In genomic region chr16:16921021-16921435, GRCm38 (mm10) we compare ENCODE assay signal across 10 mouse cellular contexts. TPM values are rescaled to one million over a fixed set of nuclear protein-coding genes. Genes with fewer than 3 reads are reported as not detected.
DNase-seq lines count a peak whose midpoint lies in the region; ATAC-seq and TF ChIP-seq lines count a peak whose summit lies in the region.
"Had no signal": no experiment of that assay in that cellular context is flagged by ENCODE, and none has a peak within 500 bp of the region (broad histone marks: within the 10 kb centered on the region; RNA-seq: fewer than 3 reads in every experiment).

No protein-coding gene starts in this region.

- in situ Hi-C loops in ES-E14 (cut with MboI; ENCODE audit: low sequenced_read_pairs in 2 of 2, unreplicated experiment in 2 of 2), result no loop called here

- peaks cover 1 to 6% of the 10 kb centered on the region in 2 experiments; a peak in 1 of 4 replicates for H3K4me1 ChIP-seq in ES-E14 (ENCODE audit: control insufficient read depth in 2 of 2, insufficient read depth in 2 of 2, low read length in 2 of 2, poor library complexity in 1 of 2)
- no peaks in the 10 kb centered on the region for H3K4me1 ChIP-seq in heart, embryonic 16.5 days (ENCODE audit: control insufficient read depth, insufficient read depth, low read length)

- H3K4me2 ChIP-seq in heart, embryonic 16.5 days (ENCODE audit: low read depth, low read length), result no peak overlapping the region

- no peaks in the 10 kb centered on the region for H3K9me3 ChIP-seq in ES-E14 (ENCODE audit: control insufficient read depth, insufficient read depth, low read depth, low read length)
- no peaks in the 10 kb centered on the region for H3K9me3 ChIP-seq in heart, embryonic 16.5 days (replicated peaks; ENCODE audit: control insufficient read depth, low read length)

- peaks cover 69% of the 10 kb centered on the region for H3K36me3 ChIP-seq in ES-E14 (ENCODE audit: control insufficient read depth, insufficient read depth, low read length, poor library complexity, severe bottlenecking)
- H3K36me3 ChIP-seq in heart, embryonic 16.5 days (ENCODE audit: control insufficient read depth, insufficient read depth), result peaks cover 48% of the 10 kb centered on the region

- peak; percentile 65 for DNase-seq in layer of hippocampus, adult 11-12 months (ENCODE audit: low spot score)
- no peak for DNase-seq in layer of hippocampus, postnatal 25 days (ENCODE audit: extremely low spot score in 1 of 2, low spot score in 1 of 2)
- DNase-seq in ES-E14 (ENCODE audit: low read depth, low spot score), result no peak
- peak; percentile 23 for DNase-seq in brain, embryonic 14.5 days (ENCODE audit: low read depth)
- peak; percentile 31 for DNase-seq in lung, postnatal 14 days
- no peak for DNase-seq in spleen, postnatal 4 days (ENCODE audit: low spot score in 2 of 2)

- 0 out of 2 replicates have a peak, but pooled peaks have one; percentile 28 for ATAC-seq in heart, embryonic 16.5 days (replicated peaks; ENCODE audit: extremely low read depth, insufficient read depth, low FRiP score)
- ATAC-seq in inflammation-experienced regulatory T-cells, adult 6 months, result no peak

- H3K4me3 ChIP-seq in ES-E14 (ENCODE audit: insufficient read depth in 1 of 2, low read depth in 1 of 2, low read length in 2 of 2, poor library complexity in 1 of 2, severe bottlenecking in 1 of 2), result no peak overlapping the region
- H3K4me3 ChIP-seq in heart, embryonic 16.5 days (ENCODE audit: low read length), result no peak overlapping the region

- TF ChIP-seq CTCF in brain, embryonic 14.5 days (IDR thresholded peaks at IDR 0.05; ENCODE audit: borderline replicate concordance, extremely low read depth, insufficient read depth, insufficient read length), result peak; percentile 45; the same call in 1 of the 2 replicates

- H3K27me3 ChIP-seq in heart, embryonic 16.5 days (ENCODE audit: control insufficient read depth, insufficient read depth, low read length), result no peaks in the 10 kb centered on the region

- 59% methylated on average over 3 of the region's 3 CpGs for WGBS in heart, embryonic 16.5 days

- TF ChIP-seq POLR2A in brain, embryonic 14.5 days (IDR thresholded peaks at IDR 0.05; ENCODE audit: borderline replicate concordance, extremely low read depth, insufficient read depth, insufficient read length, poor library complexity, severe bottlenecking), result no peak

- no peak overlapping the region for H3K27ac ChIP-seq in ES-E14 (ENCODE audit: insufficient read depth, low read depth, low read length, poor library complexity, severe bottlenecking)
- H3K27ac ChIP-seq in heart, embryonic 16.5 days (ENCODE audit: low read length), result no peak overlapping the region

- H3K9ac ChIP-seq in ES-E14 (ENCODE audit: insufficient read depth, low read depth, low read length, poor library complexity, severe bottlenecking), result no peak overlapping the region
- H3K9ac ChIP-seq in heart, embryonic 16.5 days (ENCODE audit: low read length), result no peak overlapping the region

TF ChIP-seq in ES-E14, 5 proteins besides CTCF, POLR2A, EP300 and RAD21:
- no peak for TF ChIP-seq HCFC1 (IDR thresholded peaks at IDR 0.05; ENCODE audit: borderline replicate concordance, insufficient read depth, low read length)
- no peak for TF ChIP-seq ZNF384 (IDR thresholded peaks at IDR 0.05; ENCODE audit: low read depth, low read length)
- TF ChIP-seq CHD2 (IDR thresholded peaks at IDR 0.05; ENCODE audit: low read depth, low read length), result no peak
- no peak for TF ChIP-seq ZC3H11A (IDR thresholded peaks at IDR 0.05; ENCODE audit: borderline replicate concordance, low read depth, low read length)
- peak; percentile 97 for TF ChIP-seq MAFK (IDR thresholded peaks at IDR 0.05; ENCODE audit: insufficient read depth, low read depth, low read length)

RNA-seq across cellular contexts. Expression of gene Ppm1f, which starts 24.8 kb away (rescaled TPM):
- total RNA-seq in layer of hippocampus, postnatal 25 days (2021), result 10 to 100 TPM; 43.2 to 44.0 TPM
- total RNA-seq in ES-E14 (2012; rRNA removed), result 32.8 and 38.2 TPM in 2 replicates
- 28.0 and 31.7 TPM in 2 replicates for polyA plus RNA-seq in brain, embryonic 14.5 days (2012; rRNA removed)
- 25.8 and 28.5 TPM in 2 replicates for polyA plus RNA-seq in heart, embryonic 16.5 days (2015; fragmentation: Nextera tagmentation; extraction: Ambion mirVana)
- polyA plus RNA-seq in inflammation-experienced regulatory T-cells, adult 6 months (2017; shearing (Covaris generic)), result 10 to 100 TPM; 11.1 to 13.0 (median 11.7) TPM

RNA-seq across cellular contexts. Expression of gene Vpreb1, which starts 50.4 kb away (rescaled TPM):
- total RNA-seq in layer of hippocampus, postnatal 25 days (2021), result 1 to 10 TPM in 1 of 2 experiments, under 1 TPM in 1; 0.52 to 1.6 TPM
- total RNA-seq in ES-E14 (2012; rRNA removed), result 4.0 and 7.0 TPM in 2 replicates
- polyA plus RNA-seq in brain, embryonic 14.5 days (2012; rRNA removed), result 1.2 and 3.3 TPM in 2 replicates
- 1.4 and 1.5 TPM in 2 replicates for polyA plus RNA-seq in heart, embryonic 16.5 days (2015; fragmentation: Nextera tagmentation; extraction: Ambion mirVana)
- 1 to 10 TPM in 2 of 3 experiments, not detected in 1; 1.2 to 1.4 TPM for polyA plus RNA-seq in inflammation-experienced regulatory T-cells, adult 6 months (2017; shearing (Covaris generic))
- total RNA-seq: layer of hippocampus, adult 18-20 months had no signal
- polyA plus RNA-seq: neural tube, embryonic 14.5 days had no signal

RNA-seq across cellular contexts. Expression of gene Top3b, which starts 50.5 kb away (rescaled TPM):
- 10 to 100 TPM; 61.5 to 70.4 TPM for total RNA-seq in layer of hippocampus, postnatal 25 days (2021)
- 140 and 194 TPM in 2 replicates for total RNA-seq in ES-E14 (2012; rRNA removed)
- 97.3 and 103 TPM in 2 replicates for polyA plus RNA-seq in brain, embryonic 14.5 days (2012; rRNA removed)
- polyA plus RNA-seq in heart, embryonic 16.5 days (2015; fragmentation: Nextera tagmentation; extraction: Ambion mirVana), result 45.1 and 45.2 TPM in 2 replicates
- polyA plus RNA-seq in inflammation-experienced regulatory T-cells, adult 6 months (2017; shearing (Covaris generic)), result 10 to 100 TPM; 38.9 to 76.8 (median 55.8) TPM

RNA-seq across cellular contexts. Expression of gene Igll1, which starts 57.2 kb away (rescaled TPM):
- total RNA-seq in layer of hippocampus, postnatal 25 days (2021), result not detected
- total RNA-seq in ES-E14 (2012; rRNA removed), result 1.5 and 2.4 TPM in 2 replicates
- polyA plus RNA-seq in brain, embryonic 14.5 days (2012; rRNA removed), result 0.18 TPM in 1 of 2 replicates, not detected in the other
- polyA plus RNA-seq in heart, embryonic 16.5 days (2015; fragmentation: Nextera tagmentation; extraction: Ambion mirVana), result 0.24 TPM in 1 of 2 replicates, not detected in the other
- not detected for polyA plus RNA-seq in inflammation-experienced regulatory T-cells, adult 6 months (2017; shearing (Covaris generic))
- total RNA-seq: layer of hippocampus, adult 18-20 months had no signal
- polyA plus RNA-seq: neural tube, embryonic 14.5 days had no signal

Comparison
In these comparisons a context has a peak if more than half of its experiments do, and no peak if none do; other contexts are left out.
1. DNase-seq: peak in layer of hippocampus, adult 11-12 months (single experiment), brain, embryonic 14.5 days (single experiment) and lung, postnatal 14 days (single experiment); none in layer of hippocampus, postnatal 25 days (0 of 2), ES-E14 (single experiment) and spleen, postnatal 4 days (0 of 2).